Mouse (Mus musculus): ENCODE measurements around the gene Mipep.

Gene Mipep

DNA sequence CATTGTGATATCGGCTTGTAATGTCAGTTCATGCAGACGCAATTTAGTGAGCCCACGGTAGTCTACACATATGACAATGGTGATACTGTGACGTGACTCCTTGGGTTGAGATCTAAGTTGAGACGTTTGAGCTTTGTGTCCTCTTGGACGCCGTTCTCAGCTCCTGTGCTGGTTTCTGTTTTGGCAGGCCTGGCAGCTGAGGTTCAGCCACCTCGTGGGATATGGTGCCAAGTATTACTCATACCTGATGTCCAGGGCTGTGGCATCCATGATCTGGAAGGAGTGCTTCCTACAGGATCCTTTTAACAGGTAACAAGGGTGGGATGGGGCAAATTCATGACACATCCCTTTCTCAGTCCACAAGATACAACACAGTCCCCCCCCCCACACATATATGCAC lies 87.5 kb downstream of the Mipep start:
- no peak for DNase-seq (ENCODE audit: low spot score)

DNA sequence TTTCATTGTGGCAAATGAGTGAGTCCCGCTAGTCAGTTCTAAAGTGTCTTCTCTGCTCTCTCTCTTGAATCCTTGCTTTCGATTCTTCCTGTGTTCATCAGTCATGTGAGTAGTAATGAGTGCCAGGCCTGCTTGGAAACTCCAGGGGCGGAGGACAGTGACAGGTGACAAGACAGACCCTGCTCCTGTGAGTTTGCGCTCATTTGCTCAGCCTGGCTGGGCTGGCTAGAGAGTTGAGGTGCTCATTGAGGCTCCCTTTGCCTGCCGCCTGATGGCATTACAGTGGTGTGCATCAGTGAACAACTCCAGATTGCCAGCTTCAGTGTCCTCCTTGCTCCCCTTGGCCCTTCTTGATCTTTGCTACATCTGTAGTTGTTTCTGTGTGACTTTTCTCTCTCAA lies 97.7 kb downstream of the Mipep start:
- DNase-seq (ENCODE audit: low spot score) = peak; percentile 2

DNA sequence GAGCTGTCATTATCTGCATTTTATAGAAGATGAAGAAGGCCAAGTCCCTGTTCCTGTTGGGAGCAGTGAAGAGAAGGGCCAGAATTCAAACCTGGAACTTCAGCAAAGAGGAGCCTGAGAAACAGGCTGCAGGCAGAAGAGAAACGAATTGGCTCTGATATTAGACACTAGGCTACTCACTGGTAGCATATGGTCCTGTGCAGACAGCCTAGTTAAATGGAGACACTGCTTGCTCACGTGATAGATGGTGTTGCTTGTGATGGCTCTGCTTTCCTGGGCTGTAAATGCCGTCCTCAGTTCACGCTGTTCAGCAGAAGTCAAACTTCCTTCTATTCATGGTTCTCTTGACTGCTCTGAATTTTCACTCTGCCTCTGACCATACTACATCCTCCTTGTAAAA lies 98.3 kb downstream of the Mipep start:
- peak; percentile 3 for DNase-seq (ENCODE audit: low spot score)

DNA sequence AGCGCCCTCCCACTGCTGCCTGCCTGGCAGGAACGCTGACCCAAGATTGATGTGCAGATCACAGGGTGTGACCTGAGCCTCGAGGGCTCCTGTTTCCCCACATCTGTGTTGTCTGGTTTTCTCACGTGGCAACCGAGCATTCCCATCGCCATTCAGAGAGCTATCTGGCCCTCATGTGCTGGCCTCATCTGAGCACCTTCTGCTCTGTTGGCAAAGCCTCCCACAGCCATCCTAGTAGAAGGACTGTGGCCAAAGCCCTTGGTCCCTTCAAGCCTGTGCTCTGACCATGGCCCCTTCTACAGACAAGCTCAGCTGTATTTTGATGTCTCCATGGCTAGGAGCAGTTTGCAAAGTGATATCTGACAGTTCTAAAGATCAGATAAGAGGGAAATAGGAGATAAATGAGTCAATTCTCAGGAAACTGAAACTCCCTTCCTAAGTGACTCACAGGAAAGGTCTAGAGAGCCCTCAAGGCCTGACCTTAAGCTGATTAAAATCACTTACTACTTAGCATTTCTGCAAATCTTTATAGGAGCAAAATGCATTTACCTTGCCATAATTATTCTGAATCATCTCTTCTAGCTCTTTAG lies 101.1 kb downstream of the Mipep start:
- DNase-seq (ENCODE audit: low spot score) = no peak

DNA sequence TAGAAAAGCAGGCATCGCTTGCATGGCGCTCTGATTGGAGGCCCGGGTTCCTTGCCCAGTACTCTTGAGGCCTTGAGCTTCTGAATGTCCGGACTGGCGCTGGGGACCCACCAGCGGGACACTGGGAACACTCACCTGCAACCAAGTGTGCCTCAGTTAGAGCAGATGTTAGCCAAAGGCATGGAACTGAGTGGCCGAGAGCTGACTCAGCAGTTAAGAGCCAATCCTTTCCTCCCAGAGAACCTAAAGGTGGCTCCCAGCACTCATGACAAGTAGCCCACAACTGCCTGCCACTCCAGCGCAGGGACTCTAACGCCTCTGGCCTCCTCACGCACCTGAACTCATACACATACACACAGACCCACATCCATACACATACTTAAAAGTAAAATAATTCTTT lies 109.5 kb downstream of the Mipep start:
- DNase-seq (ENCODE audit: low spot score) = no peak

DNA sequence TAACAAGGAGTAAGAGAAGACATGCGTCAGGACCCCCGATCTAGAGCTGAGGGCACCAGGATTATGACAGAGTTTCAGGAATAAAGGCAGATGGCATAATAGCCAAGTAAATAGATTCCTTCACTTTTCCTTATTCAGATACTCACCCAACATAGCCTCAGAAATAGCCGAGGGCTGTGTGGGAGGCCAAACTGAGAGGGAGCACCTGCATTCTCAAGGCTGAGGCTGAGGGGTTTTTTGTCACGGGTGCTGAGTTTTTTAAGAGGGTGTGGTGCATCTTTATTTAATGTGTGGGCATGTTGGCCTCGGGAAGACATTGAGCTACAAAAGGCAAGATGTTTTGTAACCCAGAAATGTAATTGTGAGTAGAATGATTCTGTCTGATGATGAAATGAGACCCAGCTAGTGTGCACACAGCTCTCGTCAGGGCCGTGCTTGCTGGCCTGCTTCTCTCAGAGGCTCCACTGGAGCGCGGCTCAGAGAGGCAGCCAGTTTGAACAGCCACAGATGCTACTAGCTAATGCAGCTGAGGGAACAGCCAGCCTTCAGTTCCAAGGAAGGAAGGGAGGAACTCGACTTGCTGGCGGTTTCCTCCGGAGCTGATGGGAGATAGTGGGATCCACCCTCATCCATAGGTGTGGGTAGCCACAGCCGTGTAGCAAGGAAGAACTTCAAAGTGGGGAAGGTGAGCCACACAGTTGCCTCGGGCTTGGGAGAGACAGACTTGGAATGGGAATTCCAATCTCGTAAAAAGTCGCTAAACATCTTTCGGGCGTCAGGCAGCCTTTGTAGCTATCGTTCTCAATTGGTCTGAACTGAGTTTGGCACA lies 111.0 kb downstream of the Mipep start:
- no peak for DNase-seq (ENCODE audit: low spot score)

DNA sequence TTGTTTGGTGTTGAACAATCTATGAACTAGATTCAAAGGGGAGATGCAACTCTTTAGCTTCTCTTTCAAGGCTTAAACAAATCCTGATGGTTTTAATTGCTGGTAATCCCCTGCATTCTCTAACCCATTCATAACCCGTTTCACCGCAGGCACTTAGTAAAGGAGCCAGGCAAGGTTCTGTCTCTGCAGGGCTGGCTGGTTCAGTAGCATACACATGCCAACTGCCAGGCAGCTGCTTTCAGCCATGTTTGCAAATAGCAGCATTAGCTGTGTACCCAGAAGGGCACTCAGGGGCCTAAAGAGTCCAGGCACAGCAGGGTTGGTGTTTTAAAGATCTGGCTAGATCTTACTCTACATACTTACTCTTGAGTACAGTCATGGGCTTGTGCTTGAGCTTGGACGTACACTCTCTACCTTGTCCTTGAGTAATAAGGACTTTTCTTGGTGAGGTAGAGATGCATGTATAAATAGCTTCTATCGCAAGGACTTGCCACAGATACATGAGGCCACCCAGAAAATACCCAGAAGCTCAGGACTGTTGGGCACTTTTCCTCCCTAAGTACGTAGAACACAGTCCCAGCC lies 113.8 kb downstream of the Mipep start:
- no peak for DNase-seq (ENCODE audit: low spot score)

DNA sequence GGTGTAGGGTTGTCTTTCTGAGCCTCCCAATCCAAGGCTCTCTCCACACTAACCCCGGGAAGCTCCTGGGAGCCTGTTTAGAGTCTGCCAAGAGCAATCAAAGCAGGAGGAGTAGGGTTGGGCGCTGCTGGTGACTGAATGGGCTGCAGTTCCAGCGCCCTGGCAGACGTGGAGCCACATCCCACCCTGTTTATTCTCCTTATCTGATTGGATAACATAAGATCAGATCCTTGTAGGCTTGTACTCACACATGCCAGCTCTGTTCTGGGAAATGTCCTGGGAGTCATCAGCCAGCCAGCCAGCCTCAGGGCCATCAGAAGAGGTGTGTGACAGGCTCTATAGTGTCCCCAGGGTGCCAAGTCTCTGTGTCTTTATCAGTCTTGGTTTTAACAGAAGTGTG lies 120.1 kb downstream of the Mipep start:
- no peak for DNase-seq (ENCODE audit: low spot score)

DNA sequence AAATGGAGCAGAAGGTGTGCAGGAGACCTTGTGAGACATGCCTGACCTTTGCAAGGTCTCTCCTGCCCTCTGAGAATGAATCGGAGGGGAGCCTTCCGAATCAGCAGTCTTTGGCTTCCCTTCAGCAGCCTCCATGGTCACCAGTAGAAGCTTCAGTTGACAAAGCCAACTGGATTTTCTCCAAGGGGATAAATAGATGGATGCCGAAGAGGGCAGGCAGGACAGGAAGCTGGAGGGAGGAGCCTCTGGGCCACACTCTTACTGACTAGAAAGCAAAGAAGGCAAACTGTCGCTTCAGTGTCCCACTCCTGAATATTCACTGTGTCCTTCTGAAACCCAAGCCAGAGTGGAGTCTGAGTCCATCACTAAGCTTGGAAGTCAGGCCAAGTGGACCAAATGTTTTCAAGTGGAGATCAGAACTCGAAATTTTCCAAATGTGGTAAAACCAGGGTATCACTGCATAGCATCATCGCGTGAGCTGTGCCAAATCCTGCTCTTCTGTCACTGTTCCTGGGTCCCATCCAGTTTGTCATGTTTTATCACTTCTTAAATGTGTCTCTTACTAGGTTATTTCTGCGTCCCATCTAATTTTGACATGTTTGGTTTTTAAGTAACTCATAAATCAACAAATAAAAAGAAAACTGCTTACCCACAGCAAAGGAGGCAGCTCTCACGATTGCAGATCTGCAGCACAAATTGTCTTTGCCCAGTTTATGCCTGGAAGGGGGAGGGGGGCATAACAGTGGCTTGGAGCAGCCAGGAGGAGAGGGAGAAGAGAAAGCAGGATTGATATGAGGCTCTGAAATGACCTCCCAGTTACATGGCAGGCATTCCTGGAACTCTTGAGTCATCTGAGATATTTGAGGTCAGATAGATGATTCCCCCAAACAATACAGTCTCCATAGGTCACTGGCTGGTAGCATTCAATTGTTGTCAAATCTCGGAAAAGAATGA lies 122.3 kb downstream of the Mipep start:
- no peak for DNase-seq (ENCODE audit: low spot score)

DNA sequence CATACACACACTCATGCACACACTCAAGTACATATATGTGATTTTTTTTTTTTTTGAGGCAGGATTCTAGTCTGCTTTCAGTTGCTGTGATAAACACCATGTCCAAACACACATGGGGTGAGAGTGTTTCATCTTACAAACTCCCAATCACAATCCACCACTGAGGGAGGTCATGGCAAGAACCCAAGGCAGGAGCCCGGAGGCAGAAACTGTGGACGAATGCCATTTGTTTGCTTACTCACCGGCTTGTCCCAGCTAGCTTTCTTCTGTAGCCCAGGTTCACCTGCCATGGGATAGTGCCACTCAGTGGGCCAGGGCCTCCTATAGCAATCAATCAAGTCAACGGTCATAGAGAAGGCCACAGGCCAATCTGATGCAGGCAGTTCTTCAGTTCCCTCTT lies 125.0 kb downstream of the Mipep start:
- no peak for DNase-seq (ENCODE audit: low spot score)

DNA sequence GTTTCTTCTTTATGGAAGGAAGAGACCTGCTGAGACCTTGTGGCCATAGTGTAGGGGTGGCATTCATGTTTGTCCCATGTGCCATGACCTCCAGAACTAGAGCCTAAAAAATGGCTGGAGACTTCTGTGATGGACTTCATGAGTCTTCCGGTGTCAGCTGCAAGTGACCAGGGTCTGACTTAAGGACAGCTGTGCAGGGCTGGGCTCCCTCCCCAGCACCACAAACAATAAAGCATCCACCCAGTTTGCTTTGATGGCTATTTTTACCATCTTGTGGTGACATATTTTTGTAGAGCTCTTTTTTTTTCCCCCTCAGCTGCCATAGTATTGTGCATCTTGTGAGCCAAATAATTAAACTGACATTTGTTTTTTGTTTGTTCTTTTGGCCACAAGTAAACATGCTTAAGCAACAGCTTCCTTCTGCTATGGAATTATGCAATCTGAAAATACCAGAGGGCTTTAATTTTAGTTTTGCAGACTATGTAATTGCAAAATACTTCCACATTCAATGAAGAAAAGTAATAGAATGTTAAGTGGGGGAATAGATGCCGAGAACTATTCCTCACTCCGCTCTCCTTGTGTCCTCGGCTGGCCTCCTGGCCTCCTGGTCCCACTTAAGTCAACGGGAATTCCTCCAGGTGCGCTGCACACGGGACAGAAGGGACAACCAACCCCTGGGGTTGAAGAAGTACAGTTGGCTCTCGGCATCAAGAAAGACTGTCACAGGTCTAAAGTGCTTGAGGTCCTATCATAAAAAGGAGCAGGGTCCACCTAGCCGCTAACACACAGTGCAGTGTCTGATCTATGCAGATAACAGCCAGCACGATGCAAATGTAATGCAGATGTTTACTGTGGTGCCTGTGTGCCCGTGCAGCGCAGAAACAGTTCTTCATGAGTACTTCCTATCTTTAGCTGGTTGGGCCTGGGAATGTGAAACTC lies 126.4 kb downstream of the Mipep start:
- DNase-seq (ENCODE audit: low spot score) = no peak

DNA sequence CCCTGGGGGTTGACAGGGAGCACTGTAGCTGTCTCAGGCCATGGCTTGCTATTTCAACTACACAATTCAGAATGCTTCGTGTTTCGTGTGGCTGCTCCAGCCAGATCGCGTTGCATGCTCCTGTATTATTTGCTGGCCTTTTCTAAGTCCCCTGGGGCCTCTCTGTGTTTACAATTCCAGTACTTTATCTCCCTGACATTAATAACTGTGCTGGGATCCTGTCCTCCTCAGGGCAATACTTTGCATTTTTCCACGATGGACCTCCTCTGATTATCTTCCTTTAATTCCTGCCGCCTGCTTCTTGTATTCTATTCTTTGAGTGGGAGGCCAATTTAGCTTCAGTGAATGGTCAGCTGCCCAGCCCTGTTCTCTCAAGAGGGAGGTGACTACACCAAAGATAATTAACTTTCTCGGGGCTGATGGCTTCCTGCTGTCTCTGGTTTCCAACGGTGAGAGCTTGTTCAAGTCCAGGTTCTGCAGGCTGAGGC lies 128.7 kb downstream of the Mipep start:
- peak; percentile 27 for DNase-seq (ENCODE audit: low spot score)

DNA sequence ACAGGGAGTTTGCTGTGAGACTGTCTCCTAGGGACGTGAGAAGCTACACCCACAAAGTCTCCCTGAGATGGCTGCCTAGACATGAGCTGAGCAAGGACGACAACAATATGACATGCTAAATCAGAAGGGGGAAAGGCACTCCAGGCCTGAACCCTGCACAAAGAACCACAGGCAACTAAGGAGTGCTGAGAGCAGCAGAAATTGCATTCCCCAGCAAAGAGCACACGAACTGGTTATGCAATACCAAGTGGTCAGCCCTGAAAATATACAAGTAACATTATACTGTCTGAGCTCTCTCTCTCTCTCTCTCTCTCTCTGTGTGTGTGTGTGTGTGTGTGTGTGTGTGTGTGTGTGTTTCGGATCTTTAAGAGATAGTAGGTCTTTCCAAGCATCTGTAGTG lies 132.3 kb downstream of the Mipep start:
- DNase-seq (ENCODE audit: low spot score) = no peak

DNA sequence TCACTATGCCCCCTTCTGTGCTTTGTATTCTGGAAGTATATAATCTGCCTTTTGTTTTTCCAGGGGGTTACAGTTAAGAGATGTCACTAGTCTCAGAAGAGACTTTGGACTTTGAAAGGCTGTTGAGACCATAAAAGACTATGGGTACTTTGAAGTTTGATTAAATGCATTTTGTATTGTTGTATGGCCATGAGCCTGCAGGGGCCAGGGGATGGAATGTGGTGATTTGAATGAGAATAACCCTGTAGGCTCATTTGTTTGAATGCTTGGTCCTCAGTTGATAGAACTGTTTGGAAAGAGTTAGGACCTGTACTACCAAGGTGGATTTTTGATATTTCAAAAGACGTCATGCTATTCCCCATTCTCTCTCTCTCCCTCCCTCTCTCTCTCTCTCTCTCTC lies 141.6 kb downstream of the Mipep start:
- DNase-seq (ENCODE audit: low spot score) = no peak

DNA sequence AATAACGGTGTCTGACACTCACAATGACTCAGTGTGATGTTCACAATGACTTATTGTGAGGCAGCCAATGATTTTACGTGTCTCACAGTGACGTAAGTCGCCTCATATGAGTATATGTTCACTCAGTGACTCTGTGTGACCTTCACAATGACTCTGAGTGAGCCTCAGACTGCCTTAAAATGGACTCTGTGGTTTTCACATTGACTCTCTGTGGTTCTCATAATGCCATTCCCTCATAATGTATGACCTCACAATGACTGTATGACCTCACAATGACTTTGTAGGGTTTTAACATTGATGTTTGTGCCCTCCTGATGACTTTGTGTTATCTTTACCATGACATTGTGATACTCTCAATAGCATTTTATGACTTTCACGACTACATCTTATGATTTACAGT lies 151.3 kb downstream of the Mipep start:
- DNase-seq (ENCODE audit: low spot score) = no peak

DNA sequence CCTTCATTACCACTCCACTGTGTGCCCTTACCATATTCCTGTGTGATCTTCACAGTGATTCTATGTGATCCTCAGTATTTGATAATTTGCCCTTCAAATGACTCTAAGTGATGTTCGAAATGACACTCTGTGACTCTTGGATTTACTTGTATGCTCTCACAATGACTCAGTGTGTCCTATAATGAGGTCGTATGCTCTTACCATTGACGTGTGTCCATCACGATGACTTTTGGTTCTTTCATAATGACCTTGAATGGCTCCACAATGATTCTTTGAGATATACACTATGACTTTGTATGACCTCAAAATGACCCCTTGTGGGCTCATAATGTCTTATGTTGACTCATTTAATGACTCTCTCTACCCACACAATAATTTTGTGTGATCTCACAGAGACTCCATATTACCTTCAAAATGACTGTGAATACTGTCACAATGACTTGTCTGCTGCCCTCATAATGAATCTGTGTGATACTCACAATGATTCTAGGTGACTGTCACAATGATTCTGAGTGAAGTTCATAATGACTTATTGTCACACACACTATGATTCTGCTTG lies 153.2 kb downstream of the Mipep start:
- no peak for DNase-seq (ENCODE audit: low spot score)
